Mouse (Mus musculus) T-helper 2 cell (primary cell): ENCODE measurements around the gene R3hdm2.

Experiments used
- in situ Hi-C: fragments of 300-600 bp; cut with MboI, MseI; formaldehyde crosslinking; loops from one replicate; pipeline ENCODE4 v1.15.1; 2025; ENCODE audit warnings: high pct_unique_total_duplicates

R3hdm2 gene

GRCm38 (mm10) chr10:127542084-127542483, 162.0 kb downstream of the R3hdm2 start:
- in situ Hi-C loops: loop anchor here (5.0 kb wide), 1 partner anchor 35 kb away; no protein-coding TSS in a partner anchor

- in situ Hi-C loops: loop anchor here (5.0 kb wide), 1 partner anchor 35 kb away; no protein-coding TSS in a partner anchor
These were observed 162.6 kb downstream of the R3hdm2 start for GRCm38 (mm10) chr10:127542720-127543119.

GRCm38 (mm10) chr10:127543916-127544315, 163.8 kb downstream of the R3hdm2 start:
- in situ Hi-C loops: loop anchor here (5.0 kb wide), 1 partner anchor 37 kb away; no protein-coding TSS in a partner anchor

GRCm38 (mm10) chr10:127544375-127544774, 164.2 kb downstream of the R3hdm2 start:
- in situ Hi-C loops: loop anchor here (5.0 kb wide), 1 partner anchor 37 kb away; no protein-coding TSS in a partner anchor

- in situ Hi-C loops: no loop called here
These were observed 166.4 kb downstream of the R3hdm2 start for GRCm38 (mm10) chr10:127546505-127546904.

- in situ Hi-C loops: no loop called here
These were observed 168.1 kb downstream of the R3hdm2 start for GRCm38 (mm10) chr10:127548236-127548635.
